Mouse (Mus musculus) forebrain, embryonic 11.5 days (tissue): ENCODE data around the gene Upk3bl. TPM values are rescaled to one million over a fixed set of nuclear protein-coding genes. Genes with fewer than 3 reads are reported as not detected.

ENCODE experiments used
- ATAC-seq: fragments of 200-750 bp; cut with Nextera tagmentation; replicated peaks from 2 replicates; pipeline ENCODE4 v1.8.0; 2017; ENCODE audit warnings: moderate TSS enrichment; ENCODE audit not compliant: low FRiP score
- DNase-seq: peaks from one replicate; pipeline ENCODE4 v3.0.0-alpha.2; 2017; ENCODE audit warnings: low spot score
- H3K27ac ChIP-seq: fragments of 300-500 bp; sonication (generic); 2 replicates; pipeline ENCODE4 v1.5.1; 2014; ENCODE audit warnings: low read depth, low read length
- H3K27me3 ChIP-seq: fragments of 300-500 bp; sonication (generic); 2 replicates; pipeline ENCODE4 v1.6.1; 2014; ENCODE audit warnings: mild to moderate bottlenecking, low read length, mixed read lengths; ENCODE audit not compliant: control insufficient read depth, insufficient read depth
- H3K36me3 ChIP-seq: fragments of 300-500 bp; sonication (generic); 2 replicates; pipeline ENCODE4 v1.6.1; 2014; ENCODE audit warnings: mild to moderate bottlenecking, low read length, moderate library complexity, mixed read lengths; ENCODE audit not compliant: control insufficient read depth, insufficient read depth
- H3K4me1 ChIP-seq: fragments of 300-500 bp; sonication (generic); replicated peaks from 2 replicates; pipeline ENCODE4 v1.6.1; 2014; ENCODE audit warnings: low read length, mixed read lengths; ENCODE audit not compliant: control insufficient read depth, insufficient read depth
- H3K4me2 ChIP-seq: fragments of 300-500 bp; sonication (generic); 2 replicates; pipeline ENCODE4 v1.6.1; 2014; ENCODE audit warnings: low read depth, mild to moderate bottlenecking, low read length, moderate library complexity, mixed read lengths; ENCODE audit not compliant: severe bottlenecking
- H3K4me3 ChIP-seq: fragments of 300-500 bp; sonication (generic); 2 replicates; pipeline ENCODE4 v1.5.1; 2014; ENCODE audit warnings: low read depth, low read length
- H3K9ac ChIP-seq: fragments of 300-500 bp; sonication (generic); 2 replicates; pipeline ENCODE4 v1.6.1; 2014; ENCODE audit warnings: low read length
- H3K9me3 ChIP-seq: fragments of 300-500 bp; sonication (generic); 2 replicates; pipeline ENCODE4 v1.6.1; 2016; ENCODE audit warnings: low read length, mixed read lengths; ENCODE audit not compliant: control insufficient read depth
- WGBS: fragments of 180-500 bp; shearing (Covaris S2); extraction: QIAGEN DNeasy Blood & Tissue Kit; methylation state at CpG from one replicate; pipeline ENCODE4 v1.1.7; 2014; 5-methylcytosine and 5-hydroxymethylcytosine counted together
- polyA plus RNA-seq: library from polyadenylated mRNA; unstranded; fragments of >200 nt; fragmentation: Nextera tagmentation; extraction: Ambion mirVana; gene quantifications from 2 replicates; pipeline ENCODE4 v1.2.1, GENCODE M21; 2014

Gene Upk3bl
- polyA plus RNA-seq, 1 experiment from 2014 or later, result 0.80 TPM

GRCm38 (mm10) chr5:136019907-136020306 lies 34.4 kb upstream of the Upk3bl start:
- Histone ChIP-seq H3K27me3 (no peaks in the 10 kb centered on the region), H3K9ac (no peak overlapping the region), H3K9me3 (no peaks in the 10 kb centered on the region), H3K4me2 (no peak overlapping the region), H3K4me3 (no peak overlapping the region), H3K27ac (no peak overlapping the region), H3K4me1 (no peaks in the 10 kb centered on the region), H3K36me3 (no peaks in the 10 kb centered on the region)
- 56% methylated on average over 1 of the region's 1 CpGs for WGBS
- DNase-seq (no peak), ATAC-seq (no peak)

- Histone ChIP-seq H3K27ac (no peak overlapping the region), H3K27me3 (no peaks in the 10 kb centered on the region), H3K4me1 (no peaks in the 10 kb centered on the region), H3K9me3 (no peaks in the 10 kb centered on the region), H3K9ac (no peak overlapping the region), H3K4me2 (no peak overlapping the region), H3K4me3 (no peak overlapping the region), H3K36me3 (no peaks in the 10 kb centered on the region; the same call in 1 of the 2 replicates)
- WGBS, result 93% methylated on average over 3 of the region's 3 CpGs
- DNase-seq (no peak), ATAC-seq (no peak)
These were observed 28.6 kb upstream of the Upk3bl start for GRCm38 (mm10) chr5:136025712-136026111.

GRCm38 (mm10) chr5:136026859-136027258 lies 27.4 kb upstream of the Upk3bl start:
- no peak overlapping the region for H3K27ac ChIP-seq
- 83% methylated on average over 9 of the region's 9 CpGs for WGBS
- no peak overlapping the region for H3K9ac ChIP-seq
- DNase-seq, result no peak
- no peaks in the 10 kb centered on the region for H3K4me1 ChIP-seq
- H3K4me2 ChIP-seq, result no peak overlapping the region
- no peak overlapping the region for H3K4me3 ChIP-seq
- H3K27me3 ChIP-seq, result no peaks in the 10 kb centered on the region
- ATAC-seq, result no peak
- no peaks in the 10 kb centered on the region for H3K9me3 ChIP-seq
- no peaks in the 10 kb centered on the region; the same call in 1 of the 2 replicates for H3K36me3 ChIP-seq

- Histone ChIP-seq H3K4me3 (no peak overlapping the region), H3K27ac (no peak overlapping the region), H3K4me1 (no peaks in the 10 kb centered on the region), H3K4me2 (no peak overlapping the region), H3K27me3 (no peaks in the 10 kb centered on the region), H3K36me3 (no peaks in the 10 kb centered on the region; the same call in 1 of the 2 replicates), H3K9me3 (no peaks in the 10 kb centered on the region), H3K9ac (no peak overlapping the region)
- WGBS, result 86% methylated on average over 11 of the region's 11 CpGs
- ATAC-seq (no peak), DNase-seq (no peak)
These were observed 26.5 kb upstream of the Upk3bl start for GRCm38 (mm10) chr5:136027612-136028311.

GRCm38 (mm10) chr5:136034868-136035267 lies 19.4 kb upstream of the Upk3bl start:
- no peak for DNase-seq
- Histone ChIP-seq H3K36me3 (no peaks in the 10 kb centered on the region; the same call in 1 of the 2 replicates), H3K9ac (no peak overlapping the region), H3K4me1 (no peaks in the 10 kb centered on the region), H3K4me2 (no peak overlapping the region), H3K9me3 (no peaks in the 10 kb centered on the region), H3K27me3 (no peaks in the 10 kb centered on the region), H3K4me3 (no peak overlapping the region), H3K27ac (no peak overlapping the region)
- ATAC-seq, result no peak
- WGBS, result 87% methylated on average over 4 of the region's 4 CpGs

- no peak overlapping the region for H3K9ac ChIP-seq
- H3K9me3 ChIP-seq, result no peaks in the 10 kb centered on the region
- no peak overlapping the region for H3K27ac ChIP-seq
- H3K4me3 ChIP-seq, result no peak overlapping the region
- no peak for DNase-seq
- H3K4me2 ChIP-seq, result no peak overlapping the region
- H3K36me3 ChIP-seq, result no peaks in the 10 kb centered on the region; the same call in 1 of the 2 replicates
- no peak for ATAC-seq
- 89% methylated on average over 1 of the region's 1 CpGs for WGBS
- H3K4me1 ChIP-seq, result no peaks in the 10 kb centered on the region
- no peaks in the 10 kb centered on the region for H3K27me3 ChIP-seq
These were observed 19.0 kb upstream of the Upk3bl start for GRCm38 (mm10) chr5:136035285-136035684.

GRCm38 (mm10) chr5:136036667-136037066 lies 17.6 kb upstream of the Upk3bl start:
- Histone ChIP-seq H3K4me3 (no peak overlapping the region), H3K9me3 (no peaks in the 10 kb centered on the region), H3K9ac (no peak overlapping the region), H3K4me2 (no peak overlapping the region), H3K27me3 (no peaks in the 10 kb centered on the region), H3K27ac (no peak overlapping the region), H3K4me1 (no peaks in the 10 kb centered on the region), H3K36me3 (no peaks in the 10 kb centered on the region; the same call in 1 of the 2 replicates)
- 73% methylated on average over 1 of the region's 1 CpGs for WGBS
- no peak for DNase-seq
- ATAC-seq, result no peak

GRCm38 (mm10) chr5:136038258-136039214 lies 15.8 kb upstream of the Upk3bl start, which contains the start of gene Upk3b:
Gene Upk3b (plus strand): TSS chr5:136038496.
- Histone ChIP-seq H3K36me3 (no peaks in the 10 kb centered on the region), H3K4me3 (no peak within 1 kb of the TSS), H3K4me2 (no peak within 1 kb of the TSS), H3K9ac (no peak within 1 kb of the TSS), H3K27me3 (no peaks in the 10 kb centered on the region), H3K4me1 (no peaks in the 10 kb centered on the region), H3K9me3 (no peaks in the 10 kb centered on the region), H3K27ac (no peak within 1 kb of the TSS)
- no peak for ATAC-seq
- no peak for DNase-seq
- 89% methylated on average over 17 of the region's 17 CpGs for WGBS
